Mouse (Mus musculus): Measurements from ENCODE around the gene Tmem120b.

Tmem120b gene

GRCm38 (mm10) chr5:123162942-123163341 is 94.7 kb downstream of the Tmem120b start:
- DNase-seq, result no peak

- DNase-seq, result no peak
Measured at GRCm38 (mm10) chr5:123166437-123166836, 98.2 kb downstream of the Tmem120b start.

Data from cerebellum, postnatal 25 days (tissue).